Mouse (Mus musculus) cerebellum, adult 2 months (tissue): ENCODE data around the gene Tgfbr3. TPM values are rescaled to one million over a fixed set of nuclear protein-coding genes. Genes with fewer than 3 reads are reported as not detected.

Experiments
- DNase-seq, 2 experiments: peaks; one replicate each; pipeline ENCODE4 v3.0.0; 2021
- H3K27ac ChIP-seq: fragments of 200-500 bp; 2 replicates; pipeline ENCODE4 v1.5.1; 2012; ENCODE audit warnings: low read length, control low read depth, inconsistent platforms; ENCODE audit not compliant: insufficient read depth
- H3K27me3 ChIP-seq: fragments of 200-500 bp; 2 replicates; pipeline ENCODE4 v1.6.1; 2012; ENCODE audit warnings: inconsistent platforms, mild to moderate bottlenecking, low read length, moderate library complexity; ENCODE audit not compliant: control insufficient read depth, insufficient read depth
- H3K4me1 ChIP-seq: fragments of 200-500 bp; 2 replicates; pipeline ENCODE4 v1.6.1; 2011; ENCODE audit warnings: low read length; ENCODE audit not compliant: control insufficient read depth, insufficient read depth
- H3K4me3 ChIP-seq: fragments of 200-500 bp; replicated peaks from 2 replicates; pipeline ENCODE3; 2011; ENCODE audit warnings: mild to moderate bottlenecking, low read depth, low read length, control low read depth; ENCODE audit not compliant: insufficient read depth
- CTCF ChIP-seq: fragments of 200-500 bp; IDR thresholded peaks from 2 replicates; pipeline ENCODE4 v1.5.1; 2011; ENCODE audit warnings: low read depth, mild to moderate bottlenecking, control low read depth, low read length, moderate library complexity, borderline replicate concordance; ENCODE audit not compliant: insufficient read depth
- POLR2A ChIP-seq: fragments of 200-500 bp; IDR thresholded peaks from 2 replicates; pipeline ENCODE4 v1.6.1; 2011; ENCODE audit warnings: low read length, control low read depth, borderline replicate concordance; ENCODE audit not compliant: insufficient read depth
- WGBS: fragments of 180-500 bp; shearing (Covaris S2); methylation state at CpG from one replicate; pipeline ENCODE4 v1.1.7; 2018; 5-methylcytosine and 5-hydroxymethylcytosine counted together
- polyA plus RNA-seq: library from polyadenylated mRNA; depleted of rRNA; stranded (reverse); fragments of >200 nt; gene quantifications from 2 replicates; pipeline ENCODE4 v1.2.3, GENCODE M21; 2012

Tgfbr3 gene
- polyA plus RNA-seq, 1 experiment: 11.5 TPM

GRCm38 (mm10) chr5:107110089-107110879 lies 179.1 kb downstream of the Tgfbr3 start:
- H3K4me3 ChIP-seq: no peak overlapping the region
- no peak overlapping the region for H3K27ac ChIP-seq
- H3K4me1 ChIP-seq: peaks cover 7% of the 10 kb centered on the region
- DNase-seq: no peak
- no peaks in the 10 kb centered on the region for H3K27me3 ChIP-seq
- TF ChIP-seq POLR2A (no peak), CTCF (no peak)
- WGBS: 59% methylated on average over 13 of the region's 13 CpGs

GRCm38 (mm10) chr5:107109416-107109815 lies 180.0 kb downstream of the Tgfbr3 start:
- no peak for DNase-seq
- Histone ChIP-seq H3K4me1 (peaks cover 7% of the 10 kb centered on the region), H3K27ac (no peak overlapping the region), H3K27me3 (no peaks in the 10 kb centered on the region), H3K4me3 (no peak overlapping the region)
- TF ChIP-seq CTCF (no peak), POLR2A (no peak)
- 73% methylated on average over 15 of the region's 15 CpGs for WGBS

- no peaks in the 10 kb centered on the region for H3K27me3 ChIP-seq
- WGBS: 92% methylated on average over 12 of the region's 12 CpGs
- H3K27ac ChIP-seq: no peak overlapping the region
- H3K4me3 ChIP-seq: no peak overlapping the region
- H3K4me1 ChIP-seq: peaks cover 7% of the 10 kb centered on the region
- DNase-seq: no peak
- TF ChIP-seq CTCF: no peak
- TF ChIP-seq POLR2A: no peak
These were observed 182.6 kb downstream of the Tgfbr3 start for GRCm38 (mm10) chr5:107106793-107107192.

DNA sequence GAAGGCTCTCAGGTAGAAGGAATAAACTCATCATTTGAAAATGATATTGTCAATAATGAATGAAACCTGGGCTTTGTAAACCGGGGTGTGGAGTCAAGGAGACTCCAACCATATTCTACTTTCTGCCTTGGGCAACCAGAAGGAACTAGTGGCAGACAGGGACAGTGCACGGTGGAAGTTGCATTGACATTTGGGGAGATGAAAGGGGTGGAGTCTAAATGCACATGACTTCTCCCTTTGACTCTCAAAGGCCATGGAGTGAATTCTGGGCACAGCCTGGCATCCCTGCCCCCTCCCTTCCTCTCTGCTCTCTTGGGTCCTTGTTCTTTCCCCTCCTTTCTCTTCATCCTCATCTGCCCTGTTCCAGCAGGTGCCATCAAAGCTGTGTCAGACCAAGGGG lies 183.3 kb downstream of the Tgfbr3 start:
- TF ChIP-seq CTCF (no peak), POLR2A (no peak)
- Histone ChIP-seq H3K4me3 (no peak overlapping the region), H3K27me3 (no peaks in the 10 kb centered on the region), H3K4me1 (peaks cover 7% of the 10 kb centered on the region), H3K27ac (no peak overlapping the region)
- 78% methylated on average over 2 of the region's 2 CpGs for WGBS
- DNase-seq: no peak

- Histone ChIP-seq H3K4me1 (peaks cover 7% of the 10 kb centered on the region; the same call in 1 of the 2 replicates), H3K27me3 (no peaks in the 10 kb centered on the region), H3K4me3 (no peak overlapping the region), H3K27ac (no peak overlapping the region)
- TF ChIP-seq POLR2A (no peak), CTCF (no peak)
- DNase-seq: no peak
- 94% methylated on average over 2 of the region's 2 CpGs for WGBS
These were observed 185.8 kb downstream of the Tgfbr3 start for GRCm38 (mm10) chr5:107103591-107103990.

DNA sequence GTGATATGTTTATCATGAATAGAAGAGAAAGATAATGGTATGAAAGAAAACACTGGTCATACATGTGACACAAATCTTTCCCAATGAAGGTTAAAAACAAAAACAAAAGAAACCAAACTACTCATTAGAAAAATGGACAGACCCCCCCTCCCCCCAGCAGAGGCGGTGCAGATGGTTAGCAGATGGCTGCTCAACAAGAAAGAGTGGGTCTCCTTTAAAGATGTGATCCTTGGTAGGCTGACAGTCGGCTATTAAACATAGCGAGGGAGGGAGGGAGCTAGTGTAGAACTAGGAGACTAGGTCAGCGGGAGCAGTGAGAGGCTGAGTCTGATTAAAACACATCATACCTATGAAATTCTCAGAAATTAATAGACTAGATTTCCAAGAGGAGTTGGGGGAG lies 186.5 kb downstream of the Tgfbr3 start:
- H3K27me3 ChIP-seq: no peaks in the 10 kb centered on the region
- H3K4me3 ChIP-seq: no peak overlapping the region
- 45% methylated on average over 4 of the region's 4 CpGs for WGBS
- TF ChIP-seq POLR2A: no peak
- TF ChIP-seq CTCF: no peak
- H3K27ac ChIP-seq: no peak overlapping the region
- H3K4me1 ChIP-seq: peaks cover 7% of the 10 kb centered on the region; the same call in 1 of the 2 replicates
- no peak for DNase-seq

- Histone ChIP-seq H3K27me3 (no peaks in the 10 kb centered on the region), H3K27ac (no peak overlapping the region), H3K4me3 (no peak overlapping the region), H3K4me1 (peaks cover 7% of the 10 kb centered on the region; the same call in 1 of the 2 replicates)
- no peak for DNase-seq
- no peak for TF ChIP-seq POLR2A
- no peak for TF ChIP-seq CTCF
- WGBS: 86% methylated on average over 4 of the region's 4 CpGs
These were observed 187.7 kb downstream of the Tgfbr3 start for GRCm38 (mm10) chr5:107101684-107102083.

DNA sequence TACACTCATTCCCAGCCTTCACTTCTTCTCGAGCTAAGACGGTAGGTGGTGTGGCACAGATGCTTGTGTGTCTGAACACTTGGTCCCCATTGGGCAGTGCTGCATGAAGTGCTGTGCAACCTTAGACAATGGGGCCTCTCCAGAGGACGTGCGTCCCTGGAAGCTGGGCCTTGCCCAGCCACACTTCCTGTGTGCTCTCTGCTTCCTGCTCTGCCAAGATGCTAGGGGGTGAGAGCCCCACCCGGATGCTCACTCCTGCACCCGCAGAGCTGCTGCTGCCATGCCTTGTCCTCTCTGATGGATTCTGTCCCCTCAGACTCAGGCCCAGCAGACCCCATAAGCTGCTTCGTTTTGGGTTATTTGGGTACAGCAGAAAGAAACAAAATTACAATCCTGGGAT lies 188.3 kb downstream of the Tgfbr3 start:
- H3K4me1 ChIP-seq: peaks cover 7% of the 10 kb centered on the region; the same call in 1 of the 2 replicates
- DNase-seq: no peak
- H3K4me3 ChIP-seq: no peak overlapping the region
- H3K27ac ChIP-seq: no peak overlapping the region
- 66% methylated on average over 7 of the region's 7 CpGs for WGBS
- H3K27me3 ChIP-seq: no peaks in the 10 kb centered on the region
- TF ChIP-seq POLR2A: no peak
- TF ChIP-seq CTCF: no peak
